9 mouse cellular contexts compared by ENCODE assay signal in genomic region chr6:54119885-54120666, GRCm38 (mm10).
DNase-seq lines count a peak whose midpoint lies in the region; ATAC-seq and TF ChIP-seq lines count a peak whose summit lies in the region.
"Had no signal": no experiment of that assay in that cellular context is flagged by ENCODE, and none has a peak within 500 bp of the region (broad histone marks: within the 10 kb centered on the region; RNA-seq: fewer than 3 reads in every experiment).

No protein-coding gene starts in this region.

- DNase-seq in left cerebral cortex, postnatal 4 days = peak; percentile 90
- DNase-seq in left cerebral cortex, postnatal 36 days (ENCODE audit: low spot score in 2 of 2) = no peak
- DNase-seq in cerebellum, adult 8-10 months = peak; percentile 96
- no peak for DNase-seq in kidney, adult 2 months
- DNase-seq in kidney, adult 9 months = no peak
- DNase-seq in urinary bladder, postnatal 4 days (ENCODE audit: low spot score in 2 of 2) = no peak

- peak; percentile 54; the same call in 1 of the 2 replicates for ATAC-seq in hindbrain, embryonic 12.5 days (ENCODE audit: low FRiP score)
- 0 out of 2 replicates have a peak, but pooled peaks have one; percentile 70 for ATAC-seq in midbrain, embryonic 16.5 days

- H3K4me1 ChIP-seq in hindbrain, embryonic 12.5 days = peaks cover 7% of the 10 kb centered on the region
- peaks cover 11% of the 10 kb centered on the region for H3K4me1 ChIP-seq in midbrain, embryonic 16.5 days (ENCODE audit: control insufficient read depth, insufficient read depth, low read length)
- H3K4me1 ChIP-seq in kidney, adult 2 months (ENCODE audit: control insufficient read depth, insufficient read depth, low read length) = no peaks in the 10 kb centered on the region

- WGBS in hindbrain, embryonic 12.5 days = 23% methylated on average over 13 of the region's 13 CpGs
- 19% methylated on average over 13 of the region's 13 CpGs for WGBS in midbrain, embryonic 16.5 days
- 78% methylated on average over 13 of the region's 13 CpGs for WGBS in kidney, adult 2 months

- H3K9me3 ChIP-seq in hindbrain, embryonic 12.5 days (replicated peaks) = no peaks in the 10 kb centered on the region
- no peaks in the 10 kb centered on the region for H3K9me3 ChIP-seq in midbrain, embryonic 16.5 days (replicated peaks; ENCODE audit: control insufficient read depth, low read length, poor library complexity, severe bottlenecking)
- H3K9me3 ChIP-seq: lung, embryonic 15.5 days had no signal

- no peak for TF ChIP-seq POLR2A in kidney, adult 2 months (IDR thresholded peaks at IDR 0.05; ENCODE audit: low read depth, low read length)

- H3K4me3 ChIP-seq in hindbrain, embryonic 12.5 days = no peak overlapping the region
- H3K4me3 ChIP-seq in midbrain, embryonic 16.5 days (ENCODE audit: low read depth, low read length) = no peak overlapping the region
- H3K4me3 ChIP-seq in kidney, adult 2 months (ENCODE audit: insufficient read depth, low read depth, low read length) = no peak overlapping the region
- H3K4me3 ChIP-seq: lung, embryonic 15.5 days had no signal

- H3K4me2 ChIP-seq in hindbrain, embryonic 12.5 days (replicated peaks) = no peak overlapping the region
- H3K4me2 ChIP-seq in midbrain, embryonic 16.5 days (ENCODE audit: low read length) = no peak overlapping the region
- H3K4me2 ChIP-seq: lung, embryonic 15.5 days had no signal

- no peak overlapping the region for H3K27ac ChIP-seq in hindbrain, embryonic 12.5 days
- H3K27ac ChIP-seq in midbrain, embryonic 16.5 days (ENCODE audit: low read length) = peak overlapping the region; percentile 17; the same call in 1 of the 2 replicates
- no peak overlapping the region for H3K27ac ChIP-seq in kidney, adult 2 months (ENCODE audit: insufficient read depth, low read depth, low read length)
- H3K27ac ChIP-seq: lung, embryonic 15.5 days had no signal

- no peak for TF ChIP-seq CTCF in kidney, adult 2 months (conservative IDR thresholded peaks at IDR 0.05; ENCODE audit: insufficient read depth, insufficient read length, low read depth, low read length)

- no peaks in the 10 kb centered on the region for H3K27me3 ChIP-seq in hindbrain, embryonic 12.5 days
- no peaks in the 10 kb centered on the region for H3K27me3 ChIP-seq in midbrain, embryonic 16.5 days (ENCODE audit: control insufficient read depth, insufficient read depth, low read depth, low read length)
- no peaks in the 10 kb centered on the region for H3K27me3 ChIP-seq in kidney, adult 2 months (replicated peaks; ENCODE audit: control insufficient read depth, insufficient read depth, low read length)

- H3K36me3 ChIP-seq in hindbrain, embryonic 12.5 days = no peaks in the 10 kb centered on the region
- no peaks in the 10 kb centered on the region for H3K36me3 ChIP-seq in midbrain, embryonic 16.5 days (ENCODE audit: control insufficient read depth, insufficient read depth, low read length)
- H3K36me3 ChIP-seq in kidney, adult 2 months (ENCODE audit: control insufficient read depth, insufficient read depth, low read length) = no peaks in the 10 kb centered on the region
- H3K36me3 ChIP-seq: lung, embryonic 15.5 days had no signal

- H3K9ac ChIP-seq in hindbrain, embryonic 12.5 days = no peak overlapping the region
- H3K9ac ChIP-seq in midbrain, embryonic 16.5 days (ENCODE audit: low read depth, low read length) = no peak overlapping the region
- H3K9ac ChIP-seq: lung, embryonic 15.5 days had no signal

- intact Hi-C loops in left cerebral cortex, postnatal 4 days (cut with DNase I) = no loop called here
- intact Hi-C loops in left cerebral cortex, postnatal 36 days (cut with DNase I) = no loop called here

Comparison
In these comparisons a context has a peak if more than half of its experiments do, and no peak if none do; other contexts are left out.
1. DNase-seq: peak in left cerebral cortex, postnatal 4 days (single experiment) and cerebellum, adult 8-10 months (single experiment); none in left cerebral cortex, postnatal 36 days (0 of 2), kidney, adult 2 months (single experiment), kidney, adult 9 months (single experiment) and urinary bladder, postnatal 4 days (0 of 2).